Mouse (Mus musculus) embryonic fibroblast, embryonic 13.5 days (primary cell): ENCODE results near the gene Ubxn7.

ENCODE experiments used
- CTCF ChIP-seq: IDR thresholded peaks from 2 replicates; pipeline ENCODE4 v1.5.1; 2011; ENCODE audit warnings: mild to moderate bottlenecking, control low read depth, low read length, moderate library complexity, borderline replicate concordance; ENCODE audit not compliant: insufficient read depth
- POLR2A ChIP-seq: IDR thresholded peaks from 2 replicates; pipeline ENCODE4 v1.6.1; 2011; ENCODE audit warnings: low read depth, mild to moderate bottlenecking, control low read depth, low read length, moderate library complexity

- TF ChIP-seq CTCF = no peak
- TF ChIP-seq POLR2A = no peak
Observed at GRCm38 (mm10) chr16:32441432-32441831, 109.4 kb downstream of the Ubxn7 start.
